Mouse (Mus musculus) stomach, postnatal 0 days (tissue): ENCODE data around the gene Abhd17c. TPM values are rescaled to one million over a fixed set of nuclear protein-coding genes. Genes with fewer than 3 reads are reported as not detected.

Experiments
- ATAC-seq: fragments of 200-750 bp; cut with Nextera tagmentation; 2 replicates; pipeline ENCODE4 v1.8.0; 2017; ENCODE audit not compliant: low FRiP score, low TSS enrichment
- DNase-seq: peaks from one replicate; pipeline ENCODE4 v3.0.0-alpha.2; 2016; ENCODE audit warnings: low spot score
- H3K27ac ChIP-seq: fragments of 300-500 bp; sonication (generic); replicated peaks from 2 replicates; pipeline ENCODE4 v1.5.1; 2014; ENCODE audit warnings: mild to moderate bottlenecking, control low read depth
- H3K27me3 ChIP-seq: fragments of 300-500 bp; sonication (generic); 2 replicates; pipeline ENCODE4 v1.6.1; 2014; ENCODE audit warnings: low read length; ENCODE audit not compliant: control insufficient read depth, insufficient read depth
- H3K36me3 ChIP-seq: fragments of 300-500 bp; sonication (generic); 2 replicates; pipeline ENCODE4 v1.6.1; 2014; ENCODE audit warnings: low read length, mixed read lengths; ENCODE audit not compliant: control insufficient read depth, insufficient read depth
- H3K4me1 ChIP-seq: fragments of 300-500 bp; sonication (generic); replicated peaks from 2 replicates; pipeline ENCODE4 v1.6.1; 2014; ENCODE audit warnings: antibody characterized with exemption; ENCODE audit not compliant: control insufficient read depth, insufficient read depth
- H3K4me2 ChIP-seq: fragments of 300-500 bp; sonication (generic); replicated peaks from 2 replicates; pipeline ENCODE4 v1.6.1; 2014; ENCODE audit warnings: low read depth, mild to moderate bottlenecking, control low read depth, moderate library complexity
- H3K4me3 ChIP-seq: fragments of 300-500 bp; sonication (generic); 2 replicates; pipeline ENCODE4 v1.5.1; 2014; ENCODE audit warnings: low read depth, low read length, control low read depth
- H3K9ac ChIP-seq: fragments of 300-500 bp; sonication (generic); 2 replicates; pipeline ENCODE4 v1.6.1; 2014; ENCODE audit warnings: mild to moderate bottlenecking, low read length, control low read depth, mixed read lengths
- H3K9me3 ChIP-seq: fragments of 300-500 bp; sonication (generic); 2 replicates; pipeline ENCODE4 v1.6.1; 2016; ENCODE audit warnings: low read length; ENCODE audit not compliant: control insufficient read depth
- CTCF ChIP-seq: IDR thresholded peaks from 2 replicates; pipeline ENCODE4 v1.5.1; 2016; ENCODE audit warnings: antibody characterized with exemption, low read depth, mild to moderate bottlenecking, moderate library complexity
- EP300 ChIP-seq: optimal IDR thresholded peaks from 2 replicates; pipeline ENCODE3; 2016; ENCODE audit warnings: antibody characterized with exemption
- WGBS: fragments of 180-500 bp; shearing (Covaris S2); extraction: QIAGEN DNeasy Blood & Tissue Kit; methylation state at CpG from one replicate; pipeline ENCODE4 v1.1.7; 2014; 5-methylcytosine and 5-hydroxymethylcytosine counted together
- polyA plus RNA-seq: library from polyadenylated mRNA; unstranded; fragments of >200 nt; fragmentation: Nextera tagmentation; extraction: Ambion mirVana; gene quantifications from 2 replicates; pipeline ENCODE4 v1.2.1, GENCODE M21; 2015

The Abhd17c gene
- polyA plus RNA-seq, 1 experiment from 2014 or later = 59.7 TPM

- DNase-seq = no peak
- Histone ChIP-seq H3K4me1 (no peaks in the 10 kb centered on the region), H3K36me3 (no peaks in the 10 kb centered on the region), H3K27me3 (no peaks in the 10 kb centered on the region), H3K9ac (no peak overlapping the region), H3K4me3 (no peak overlapping the region), H3K9me3 (no peaks in the 10 kb centered on the region), H3K27ac (no peak overlapping the region), H3K4me2 (no peak overlapping the region)
- WGBS = 47% methylated on average over 8 of the region's 8 CpGs
- no peak for ATAC-seq
- TF ChIP-seq CTCF (no peak), EP300 (no peak)
Measured at GRCm38 (mm10) chr7:84074266-84074665, 77.4 kb downstream of the Abhd17c start.

GRCm38 (mm10) chr7:84073856-84074255 is 77.8 kb downstream of the Abhd17c start:
- Histone ChIP-seq H3K9me3 (no peaks in the 10 kb centered on the region), H3K4me1 (no peaks in the 10 kb centered on the region), H3K36me3 (no peaks in the 10 kb centered on the region), H3K4me2 (no peak overlapping the region), H3K27me3 (no peaks in the 10 kb centered on the region), H3K4me3 (no peak overlapping the region), H3K27ac (no peak overlapping the region), H3K9ac (no peak overlapping the region)
- TF ChIP-seq CTCF (no peak), EP300 (no peak)
- ATAC-seq = no peak
- WGBS = 72% methylated on average over 3 of the region's 3 CpGs
- no peak for DNase-seq

GRCm38 (mm10) chr7:84068931-84069330 is 82.8 kb downstream of the Abhd17c start:
- 61% methylated on average over 5 of the region's 5 CpGs for WGBS
- no peak for TF ChIP-seq EP300
- TF ChIP-seq CTCF = no peak
- Histone ChIP-seq H3K9me3 (no peaks in the 10 kb centered on the region), H3K27me3 (no peaks in the 10 kb centered on the region), H3K4me3 (no peak overlapping the region), H3K4me2 (no peak overlapping the region), H3K9ac (no peak overlapping the region), H3K4me1 (no peaks in the 10 kb centered on the region), H3K27ac (no peak overlapping the region), H3K36me3 (no peaks in the 10 kb centered on the region)
- DNase-seq (no peak), ATAC-seq (no peak)

DNA sequence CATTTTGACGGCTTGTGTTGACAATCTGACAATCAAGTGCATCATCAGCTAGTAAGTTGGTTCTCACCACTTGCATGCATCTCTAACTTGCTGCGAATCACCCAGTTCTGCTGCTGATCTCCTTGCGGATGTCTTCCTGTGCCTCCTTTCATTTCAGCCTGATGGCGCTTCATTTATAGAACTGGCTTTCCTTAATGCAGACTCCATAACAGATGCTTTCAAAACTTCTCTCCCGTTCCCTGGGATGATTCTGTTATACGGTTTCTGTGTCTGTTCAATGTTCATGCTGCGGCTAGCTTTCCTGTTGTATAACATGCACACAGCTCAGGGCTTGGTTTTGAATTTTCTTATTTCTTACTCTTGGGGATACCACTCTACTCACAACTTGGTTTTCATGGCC is 91.9 kb downstream of the Abhd17c start:
- no peaks in the 10 kb centered on the region for H3K36me3 ChIP-seq
- DNase-seq (no peak), ATAC-seq (no peak)
- H3K4me1 ChIP-seq = 0 out of 2 replicates have a peak, but pooled peaks cover 2% of the 10 kb centered on the region
- H3K4me2 ChIP-seq = no peak overlapping the region
- TF ChIP-seq CTCF (no peak), EP300 (no peak)
- no peaks in the 10 kb centered on the region for H3K27me3 ChIP-seq
- H3K9me3 ChIP-seq = no peaks in the 10 kb centered on the region
- no peak overlapping the region for H3K9ac ChIP-seq
- no peak overlapping the region for H3K4me3 ChIP-seq
- 92% methylated on average over 7 of the region's 7 CpGs for WGBS
- no peak overlapping the region for H3K27ac ChIP-seq

Other genes starting within 250 kb of the Abhd17c start
- 0.40 and 0.45 TPM in 2 replicates for gene Cemip, start 65.4 kb downstream of the Abhd17c start, polyA plus RNA-seq